Mouse (Mus musculus): ENCODE measurements at regions not wholly inside any gene's neighbourhood (a gene's known extent, or its start where the extent isn't known, plus 50 kb on each side); places are given as distances from the start of the nearest gene placed in this dataset.
"Not testable (repeated sequence)": the region's sequence is repeated elsewhere in the genome, so short reads cannot be mapped to it uniquely, and the experiment has no call there.

DNA sequence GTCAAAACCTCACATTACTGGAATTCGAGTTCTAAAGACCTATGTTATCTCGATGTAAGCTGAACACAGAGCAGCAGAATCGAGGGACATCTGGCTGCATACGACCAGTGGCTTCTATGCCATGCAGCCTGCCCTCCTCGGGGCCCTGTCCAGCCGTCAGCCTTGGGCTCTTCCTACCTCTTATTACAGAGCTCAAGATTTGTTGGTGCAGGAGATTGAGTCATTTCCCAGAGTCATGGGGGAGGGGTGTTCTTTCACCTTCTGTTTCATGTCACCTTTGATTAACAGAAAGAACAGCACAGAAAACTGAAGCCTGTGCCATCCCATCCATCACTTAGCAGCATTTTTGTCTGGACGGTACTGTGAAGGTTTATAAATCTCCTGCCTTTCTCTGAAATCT, 52.1 kb downstream of the Sst start:
- no peak for ATAC-seq

DNA sequence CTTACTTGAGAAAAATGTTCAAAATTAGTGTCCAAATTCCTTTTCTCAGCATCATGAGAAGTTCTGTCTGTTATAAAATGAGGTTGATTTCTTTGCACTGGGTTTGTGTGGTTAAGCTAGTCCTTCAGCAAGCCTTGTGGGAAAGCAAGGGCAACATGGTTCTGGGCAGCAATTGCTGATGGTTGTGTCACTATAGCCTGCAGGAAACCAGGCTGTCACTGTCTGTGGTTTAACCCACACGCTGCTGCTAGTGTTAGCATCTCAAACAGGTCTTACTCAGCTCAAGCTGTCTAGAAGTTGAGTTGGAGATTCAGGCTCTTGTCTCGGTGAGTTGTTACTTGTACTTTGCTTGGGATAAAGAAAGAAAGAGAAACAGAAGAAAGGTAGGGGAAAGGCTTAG, 52.6 kb downstream of the Sst start:
- ATAC-seq: peak; percentile 36

DNA sequence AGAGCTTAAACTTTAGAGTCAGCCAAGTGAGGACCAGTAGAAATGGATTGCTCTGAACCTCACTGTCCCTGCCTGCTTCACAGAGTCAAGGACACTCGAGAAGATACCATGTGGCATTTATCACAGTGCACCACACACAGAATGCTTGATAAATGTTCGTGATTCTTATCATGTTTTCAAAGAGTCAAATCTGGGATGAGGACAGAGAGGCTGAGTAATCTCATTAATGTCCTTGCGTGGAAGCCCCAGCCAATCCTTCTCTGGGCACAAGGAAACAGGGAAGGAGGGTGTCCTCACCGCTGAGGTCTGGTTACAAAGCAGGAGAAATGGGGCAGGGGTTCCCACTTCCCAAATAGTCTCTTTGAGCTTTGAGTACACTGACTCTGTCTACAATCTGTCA, 55.8 kb downstream of the Sst start:
- ATAC-seq: no peak

DNA sequence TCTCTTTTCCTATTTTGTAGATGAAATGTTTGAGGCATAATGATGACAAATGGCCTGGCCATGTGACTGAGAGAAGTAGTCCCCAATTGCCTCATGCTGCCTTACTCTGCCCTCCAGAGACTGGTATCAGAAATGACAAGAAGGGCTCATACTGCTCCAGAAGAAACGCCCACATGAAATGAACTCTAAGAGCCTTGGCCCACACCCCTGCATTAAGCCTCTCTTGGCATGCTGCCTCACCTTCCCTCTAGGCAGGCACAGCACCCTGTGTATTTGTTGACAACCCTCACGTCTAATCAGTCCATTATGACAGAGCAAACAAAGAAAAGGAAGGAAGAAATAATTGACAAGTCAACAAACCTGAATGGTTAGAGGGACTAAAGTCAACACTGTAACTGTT, 57.2 kb downstream of the Sst start:
- ATAC-seq: no peak

DNA sequence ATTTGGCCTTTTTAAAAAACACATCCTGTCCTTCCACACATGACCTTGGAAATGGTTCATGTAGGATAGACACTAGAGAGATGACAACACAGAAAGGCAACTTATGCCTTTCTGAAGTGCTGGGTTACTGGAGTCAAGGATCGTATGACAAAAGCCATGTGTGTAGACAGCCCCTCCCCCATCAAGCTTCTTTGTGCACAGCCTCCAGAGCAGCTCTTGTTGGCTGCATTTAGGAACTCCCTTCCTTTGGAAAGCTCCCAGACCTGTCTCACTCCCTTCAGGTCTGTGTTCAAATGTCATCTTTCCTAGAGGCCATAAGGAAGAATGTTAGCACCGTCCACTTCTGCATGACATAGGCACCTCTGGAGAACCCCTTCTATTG, 57.7 kb downstream of the Sst start:
- no peak for ATAC-seq

DNA sequence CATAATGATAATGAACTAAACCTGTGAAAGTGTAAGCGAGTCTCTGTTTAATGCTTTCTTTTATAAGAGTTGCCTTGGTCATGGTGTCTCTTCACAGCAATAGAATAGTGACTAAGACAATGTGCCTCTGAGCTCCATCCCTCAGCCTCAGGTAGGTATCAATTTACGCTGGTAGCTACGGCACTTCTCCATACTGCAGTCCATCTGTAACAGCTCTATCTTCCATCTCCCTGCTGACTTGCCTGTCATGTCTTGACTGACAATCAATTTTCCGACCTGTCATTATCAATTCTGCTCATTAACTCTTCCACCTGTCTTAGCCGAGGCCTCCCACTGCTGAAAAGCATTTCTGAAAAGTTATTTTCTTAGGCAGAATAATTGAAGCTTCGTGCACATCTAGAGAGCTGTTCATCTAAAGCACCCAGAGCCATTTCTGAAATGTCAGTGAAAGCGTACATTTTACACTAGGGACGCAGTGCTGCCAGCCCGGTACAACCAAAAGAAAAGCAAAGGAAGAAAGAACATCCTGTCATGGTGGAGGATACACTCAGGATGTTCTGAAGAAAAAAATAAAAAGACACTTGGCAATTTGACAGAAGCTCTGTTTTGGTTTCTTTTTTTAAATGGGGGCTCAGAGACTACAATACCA, 58.2 kb downstream of the Sst start:
- ATAC-seq: no peak

DNA sequence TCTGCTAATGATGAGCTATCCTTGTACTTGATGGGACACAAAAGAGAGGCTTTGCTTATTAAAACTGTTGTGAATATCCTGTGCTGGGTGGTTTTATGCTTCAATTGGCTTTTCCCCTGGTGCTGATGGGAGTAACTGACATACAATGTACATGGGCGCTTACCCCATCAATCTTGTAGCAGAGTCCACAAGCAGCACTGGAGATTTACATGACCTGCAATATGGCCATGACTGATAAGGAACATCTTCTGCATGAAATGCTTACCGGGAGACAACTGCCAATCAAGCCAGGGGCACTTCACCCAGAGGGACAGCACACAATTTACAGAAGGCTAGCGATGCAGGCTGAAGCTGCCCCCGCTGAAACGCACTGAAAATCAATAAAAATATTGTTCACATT, 65.1 kb downstream of the Sst start:
- no peak for ATAC-seq

DNA sequence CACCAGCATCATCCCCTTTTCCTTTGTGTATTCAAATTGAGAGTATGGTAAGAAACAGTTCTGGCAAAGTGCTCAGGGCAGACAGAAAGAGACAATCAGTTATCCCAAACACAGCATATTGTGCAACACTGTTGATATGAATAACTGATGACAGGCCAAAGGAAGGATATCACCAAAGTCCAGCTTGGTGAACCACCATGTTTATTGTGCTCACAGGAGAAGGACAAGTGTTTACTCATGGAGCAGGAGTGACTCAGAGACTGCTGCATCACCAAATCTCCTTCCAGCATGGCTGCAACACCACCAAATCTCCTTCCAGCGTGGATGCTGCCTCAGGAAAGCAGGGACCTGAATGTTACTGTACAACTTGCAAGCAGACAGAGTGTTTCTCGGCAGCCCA, 105.5 kb downstream of the Sst start:
- ATAC-seq: no peak

DNA sequence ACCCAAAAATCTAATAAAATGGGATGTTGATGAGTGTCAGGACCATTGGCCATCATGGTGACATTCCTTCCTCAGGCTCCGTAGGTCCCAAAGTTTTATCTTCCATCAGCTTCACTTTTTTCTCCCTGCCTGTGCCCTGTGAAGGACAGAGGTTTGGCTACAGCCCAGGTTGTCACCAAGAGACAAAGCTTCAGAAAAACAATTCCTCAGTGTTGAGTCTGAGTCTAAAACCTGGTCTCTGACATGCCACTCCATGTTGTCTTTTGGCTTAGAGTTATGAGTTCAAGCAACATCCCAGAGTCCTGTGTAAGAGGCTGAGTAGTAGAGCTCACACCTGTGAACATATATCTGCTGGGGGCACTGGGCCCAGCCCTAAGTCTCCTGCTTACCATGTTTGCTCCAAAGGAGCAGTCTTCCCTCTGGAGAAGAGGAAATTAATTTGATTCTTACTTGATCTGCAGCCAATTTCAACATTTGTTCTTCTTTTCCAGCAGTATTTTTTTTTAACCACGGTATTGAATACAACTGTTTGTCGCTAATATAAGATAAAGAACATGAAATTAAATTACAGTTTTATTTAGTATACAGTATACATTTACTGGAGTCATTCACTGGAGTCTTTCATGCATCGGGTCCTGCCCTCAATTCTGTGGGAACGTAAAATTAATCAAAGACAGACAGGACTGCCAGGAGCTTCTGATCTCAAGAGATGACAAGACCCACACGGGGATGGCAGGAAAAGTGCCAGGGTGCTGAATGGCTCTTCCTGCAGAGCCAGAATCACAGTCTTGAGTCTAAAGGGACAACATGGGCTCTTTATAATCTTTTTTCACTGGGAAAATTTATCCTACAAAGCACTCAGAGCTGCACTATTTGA, 106.5 kb downstream of the Sst start:
- ATAC-seq: no peak

DNA sequence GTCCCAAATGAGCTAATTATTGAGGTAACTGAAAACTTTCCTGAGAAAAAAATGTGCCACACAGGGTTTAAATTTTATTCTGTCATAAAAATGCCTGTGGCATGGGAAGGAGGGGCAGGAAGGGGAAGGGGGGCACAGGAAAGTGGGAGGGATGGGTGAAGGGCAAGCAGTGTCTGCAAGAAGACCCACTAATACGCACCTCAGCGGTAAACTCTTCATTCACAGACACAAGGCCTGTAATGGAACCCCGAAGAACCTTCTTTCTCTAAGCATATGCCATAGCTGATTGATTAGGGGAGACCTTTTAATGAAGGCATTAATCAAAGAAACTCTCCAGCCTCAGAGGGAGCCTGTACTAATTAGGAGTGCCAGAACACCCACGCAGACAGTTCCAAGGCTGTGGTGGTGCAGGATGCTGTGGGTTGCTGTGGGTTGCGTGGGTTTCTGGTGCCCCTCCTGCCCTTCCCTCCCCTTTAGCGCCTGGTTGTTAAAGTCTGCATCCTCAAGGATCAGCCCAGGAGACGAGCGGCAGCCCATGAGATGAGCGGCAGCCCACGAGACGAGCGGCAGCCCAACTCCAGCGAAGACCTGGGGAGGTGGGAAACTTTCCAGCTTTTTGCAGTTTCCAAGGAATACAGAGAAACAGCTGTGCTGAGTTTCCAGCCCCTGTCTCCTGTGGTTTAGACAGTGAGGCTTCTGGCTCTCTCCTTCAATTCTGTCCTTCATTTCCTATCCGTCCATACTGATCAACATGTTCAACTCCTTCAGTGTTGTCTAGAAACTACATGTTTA, 110.1 kb downstream of the Sst start:
- no peak for ATAC-seq

DNA sequence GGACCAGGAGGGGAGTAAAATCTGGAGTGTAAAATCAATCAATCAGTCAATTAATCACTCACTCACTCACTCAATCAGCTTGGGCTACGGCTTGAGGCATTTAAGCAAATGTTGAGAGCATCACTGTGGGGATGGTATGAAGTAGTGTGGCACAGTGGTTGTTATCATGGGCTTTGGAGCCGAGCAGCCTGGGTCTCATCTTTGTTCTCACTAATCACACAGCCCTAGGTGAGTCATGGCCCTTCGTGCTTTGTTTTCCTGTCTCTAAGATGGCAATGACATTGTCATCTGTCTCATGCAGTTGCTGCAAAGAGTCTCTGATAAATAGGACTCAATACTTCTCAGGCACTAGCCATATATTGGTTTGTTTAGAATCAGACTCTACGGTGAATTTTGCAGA, 112.9 kb downstream of the Sst start:
- ATAC-seq: no peak

DNA sequence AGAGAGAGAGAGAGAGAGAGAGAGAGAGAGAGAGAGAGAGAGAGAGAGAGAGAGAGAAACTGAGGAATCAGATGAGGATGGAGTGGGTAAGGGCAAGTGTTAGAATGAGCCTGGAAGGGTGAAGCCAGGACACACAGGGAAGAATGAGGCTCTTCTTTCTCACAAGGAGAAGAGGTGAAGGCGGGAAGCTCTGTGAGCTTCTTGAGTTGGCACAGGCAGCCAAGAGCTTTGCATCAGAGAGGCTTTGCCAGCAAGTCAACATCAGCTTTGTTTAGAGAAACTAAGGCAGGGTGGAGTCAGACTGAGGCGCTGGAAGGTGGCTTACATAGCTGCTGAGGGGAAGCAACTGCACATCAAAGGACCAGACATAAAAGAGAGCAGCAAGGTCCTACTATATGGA, 113.7 kb downstream of the Sst start:
- no peak for ATAC-seq

DNA sequence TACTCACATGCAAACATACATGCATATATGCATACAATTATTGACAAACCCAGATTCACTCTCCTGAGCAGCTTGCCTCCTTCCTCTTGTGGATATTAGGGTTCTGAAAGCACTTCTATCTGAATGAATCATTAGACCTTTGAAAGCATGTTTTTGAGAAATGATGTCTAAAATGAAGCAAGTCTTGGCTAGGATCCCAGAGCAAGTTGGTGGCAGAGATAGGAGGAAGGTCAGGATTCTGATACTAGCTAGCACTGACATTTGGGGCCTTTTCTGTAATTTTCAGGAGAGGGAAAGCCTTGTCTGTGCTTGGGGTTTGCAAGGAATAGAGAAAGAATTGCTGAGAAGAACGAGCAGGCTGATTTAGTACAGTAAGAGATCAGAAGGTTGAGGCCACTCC, 114.3 kb downstream of the Sst start:
- no peak for ATAC-seq

DNA sequence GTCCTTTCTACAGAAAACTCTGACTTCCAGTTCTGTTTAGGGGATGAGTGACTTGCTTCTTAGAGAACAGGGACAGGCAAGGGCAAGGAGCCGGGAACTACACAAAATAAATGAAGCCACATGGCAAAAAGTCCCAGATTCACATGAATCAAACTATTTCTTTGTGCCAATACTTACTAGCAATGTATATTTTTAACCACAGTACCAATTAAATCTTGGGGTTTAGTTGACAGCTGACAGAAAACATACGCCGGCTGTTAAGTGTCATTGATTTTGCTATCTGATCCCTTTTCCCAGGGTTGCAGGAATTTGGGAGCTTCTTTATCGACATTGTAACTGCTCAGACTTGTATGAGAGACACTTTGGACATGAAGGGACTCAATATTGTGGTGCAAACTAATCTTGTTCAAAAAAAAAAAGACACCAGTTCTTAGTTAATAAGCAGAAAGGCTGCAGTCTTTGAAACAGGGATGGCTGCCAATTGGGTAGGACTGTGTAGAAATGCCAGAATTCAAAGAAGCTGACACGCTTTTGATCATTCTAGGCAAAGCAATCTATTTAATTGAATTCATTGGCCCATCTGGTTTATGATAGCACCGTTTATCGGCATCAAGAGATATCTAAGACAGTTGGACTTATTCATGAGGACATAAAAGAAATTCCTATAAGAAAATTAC, 132.5 kb downstream of the Sst start:
- no peak for ATAC-seq

DNA sequence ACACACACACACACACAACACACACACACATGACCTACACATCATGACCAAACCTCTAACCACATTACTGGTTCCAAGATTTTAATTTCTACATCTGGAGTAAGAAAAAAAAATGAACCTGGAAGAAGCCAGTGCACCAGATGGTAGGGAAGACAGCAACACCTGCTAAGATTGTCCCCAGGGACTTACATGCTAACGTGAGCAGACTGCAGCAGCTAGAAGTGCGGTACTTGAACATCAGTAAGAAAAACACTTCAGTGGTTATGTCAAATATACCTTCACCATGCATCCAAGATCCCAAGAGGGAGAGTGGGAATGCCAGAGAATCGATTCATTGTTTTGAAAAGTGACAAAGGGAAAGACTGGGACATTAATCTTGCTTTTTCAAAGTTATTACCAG, 153.7 kb downstream of the Sst start:
- ATAC-seq: no peak

DNA sequence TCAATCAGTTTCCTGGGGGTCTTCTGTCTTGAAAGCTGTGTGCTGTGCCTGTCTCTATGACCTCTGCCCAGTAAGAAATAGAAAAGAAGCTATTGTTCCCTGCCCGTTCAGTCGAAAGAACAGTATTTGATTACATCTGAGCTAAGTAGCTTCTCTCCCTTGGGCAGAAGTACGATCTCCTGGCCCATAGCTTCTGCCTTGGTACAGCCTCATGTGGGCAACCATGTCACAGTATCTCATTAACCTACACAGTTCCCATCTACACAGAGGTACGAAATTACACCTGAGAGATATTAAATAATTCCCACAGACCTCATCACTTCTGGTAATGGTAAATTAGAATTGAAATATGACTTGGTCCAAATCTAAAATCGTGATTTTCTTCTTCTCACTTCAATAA, 155.0 kb downstream of the Sst start:
- no peak for ATAC-seq

DNA sequence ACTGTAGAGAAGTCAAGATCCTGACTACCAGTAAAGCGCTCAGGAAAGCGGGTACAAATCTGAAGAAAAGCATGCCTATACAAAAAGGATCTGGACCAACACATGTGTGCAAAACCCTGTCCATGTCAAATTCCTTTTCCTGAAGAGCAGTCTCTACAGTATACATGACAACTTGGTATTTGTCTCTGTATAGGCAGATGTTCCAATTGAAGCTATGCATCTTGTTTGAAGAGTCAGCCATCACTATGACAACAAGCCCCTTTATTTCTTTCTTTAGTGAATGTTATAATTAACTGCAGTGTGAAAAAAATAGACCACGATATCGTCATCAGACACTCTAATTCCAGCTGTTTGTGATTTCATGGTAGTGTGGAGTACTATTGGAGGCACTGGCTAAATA, 164.2 kb downstream of the Sst start:
- ATAC-seq: no peak

DNA sequence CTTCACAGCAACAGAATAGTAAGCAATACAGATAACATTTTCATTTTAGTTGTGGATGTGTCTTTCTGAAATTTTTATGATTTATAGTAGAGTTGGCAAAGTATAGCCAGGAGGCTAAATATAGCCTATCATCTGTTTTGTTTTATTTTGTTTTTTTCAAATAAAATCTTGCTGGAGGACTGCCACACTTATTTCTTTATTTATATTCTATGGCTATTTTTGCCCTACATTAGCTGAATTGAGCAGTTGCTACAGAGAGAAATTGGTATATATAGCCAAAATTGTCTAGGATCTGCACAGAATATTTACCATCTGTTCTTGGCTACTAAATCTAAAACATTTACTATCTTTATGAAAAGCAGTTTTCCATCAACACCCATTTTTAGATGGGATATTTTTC, 169.0 kb downstream of the Sst start:
- no peak for ATAC-seq

DNA sequence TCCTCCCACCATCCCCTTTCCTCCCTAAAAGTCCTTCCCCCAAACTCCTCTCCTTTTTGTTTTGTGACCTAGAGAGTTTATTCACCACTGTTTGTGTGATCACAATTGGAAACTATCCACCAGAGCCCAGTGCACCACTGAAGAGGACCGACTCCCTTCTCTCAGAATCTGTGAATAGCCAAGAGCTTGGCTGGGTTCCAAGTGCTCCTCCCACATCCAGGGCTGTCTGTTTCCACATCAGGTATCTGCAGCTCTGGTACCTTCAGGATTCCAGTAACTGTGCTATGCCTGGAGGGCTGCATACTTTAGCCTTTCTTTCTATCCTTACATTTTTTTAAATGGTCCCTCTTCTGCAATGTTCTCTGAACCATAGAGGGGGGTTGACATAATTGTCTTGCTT, 180.5 kb upstream of the Masp1 start:
- no peak for ATAC-seq

DNA sequence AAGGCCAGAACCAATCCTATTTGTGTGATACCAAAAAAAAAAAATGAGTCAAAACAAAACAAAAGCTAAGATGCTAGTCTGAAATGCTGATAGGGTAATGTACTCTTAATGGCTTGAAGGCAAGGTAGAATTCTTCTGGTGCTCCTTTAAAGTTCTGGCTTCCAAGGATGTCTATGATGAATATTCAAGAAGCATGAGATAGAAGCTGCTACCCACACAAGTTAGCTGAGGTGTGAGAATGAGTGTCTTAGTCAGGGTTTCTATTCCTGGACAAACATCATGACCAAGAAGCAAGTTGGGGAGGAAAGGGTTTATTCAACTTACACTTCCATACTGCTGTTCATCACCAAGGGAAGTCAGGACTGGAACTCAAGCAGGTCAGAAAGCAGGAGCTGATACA, 173.6 kb upstream of the Masp1 start:
- ATAC-seq: not testable (repeated sequence)

DNA sequence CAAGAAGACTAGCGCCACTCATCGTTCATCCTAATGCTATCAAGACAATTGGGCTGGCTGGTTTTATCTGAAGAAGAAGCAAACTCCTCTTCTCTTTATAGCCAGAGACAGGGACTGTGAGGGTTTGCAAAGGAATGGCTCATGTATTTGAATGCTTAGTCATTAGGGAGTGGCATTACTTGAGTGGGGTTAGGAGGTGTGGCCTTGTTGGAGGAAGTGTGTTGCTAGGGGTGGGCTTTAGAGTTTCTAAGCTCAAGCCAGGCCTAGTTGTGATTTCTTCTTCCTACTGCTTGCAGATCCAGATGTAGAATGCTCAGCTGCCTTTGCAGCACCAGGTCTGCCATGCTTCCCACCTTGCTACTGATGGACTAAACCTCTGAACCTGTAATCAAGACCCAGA, 169.4 kb upstream of the Masp1 start:
- no peak for ATAC-seq

DNA sequence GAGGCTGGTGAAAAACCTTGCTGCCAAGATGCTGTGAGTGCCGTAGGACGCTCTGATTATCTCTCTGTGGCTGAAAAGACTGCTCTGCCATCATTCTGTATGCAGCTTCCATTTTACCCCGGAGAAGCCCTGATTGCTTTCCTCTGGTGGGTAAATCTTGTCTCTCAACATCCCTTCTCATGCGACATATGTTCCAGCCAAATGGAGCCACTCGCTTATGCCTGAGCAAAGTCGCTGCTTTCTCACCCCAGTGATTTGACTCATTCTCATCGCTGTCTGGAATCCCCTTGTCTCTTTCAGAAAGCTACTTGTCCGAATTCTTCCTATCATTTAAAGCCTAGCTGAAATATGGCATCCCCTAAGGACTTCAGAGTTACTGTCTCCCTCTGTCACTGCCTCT, 166.2 kb upstream of the Masp1 start:
- no peak for ATAC-seq

DNA sequence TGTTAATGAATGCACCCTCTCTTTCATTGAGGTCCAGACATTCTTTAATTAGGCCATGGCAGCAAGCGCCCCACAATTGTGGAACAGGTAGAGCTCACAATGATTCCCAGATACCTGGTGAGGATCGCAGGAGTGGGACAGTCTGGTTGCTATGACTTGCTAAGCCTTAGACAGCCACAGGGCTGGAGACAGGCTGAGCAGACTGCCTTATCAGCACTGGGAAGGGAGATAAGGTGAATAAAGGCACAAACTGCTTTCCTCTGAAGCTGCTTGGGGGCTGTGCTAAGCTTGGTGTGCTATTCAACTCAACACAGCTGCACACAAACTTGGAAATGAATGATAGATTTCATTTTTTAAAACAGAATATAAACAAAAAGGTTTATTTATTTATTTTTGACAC, 159.8 kb upstream of the Masp1 start:
- ATAC-seq: no peak

Measured in activated CD4-positive, CD25-positive, alpha-beta regulatory T cell, adult 4 months (primary cell).